Mouse (Mus musculus) midbrain, postnatal 0 days (tissue): ENCODE results near the gene Atp6v1fnb. TPM values are rescaled to one million over a fixed set of nuclear protein-coding genes. Genes with fewer than 3 reads are reported as not detected.

Experiments used
- ATAC-seq: fragments of 200-750 bp; cut with Nextera tagmentation; 2 replicates; pipeline ENCODE4 v1.8.0; 2017; ENCODE audit warnings: moderate number of reproducible peaks, mild to moderate bottlenecking, moderate TSS enrichment, moderate library complexity; ENCODE audit not compliant: low FRiP score
- DNase-seq: peaks from one replicate; pipeline ENCODE4 v3.0.0-alpha.2; 2015; ENCODE audit warnings: low spot score
- H3K27ac ChIP-seq: fragments of 300-500 bp; sonication (generic); 2 replicates; pipeline ENCODE4 v1.5.1; 2014; ENCODE audit warnings: low read depth, mild to moderate bottlenecking, low read length, mixed read lengths
- H3K27me3 ChIP-seq: fragments of 300-500 bp; sonication (generic); 2 replicates; pipeline ENCODE4 v1.6.1; 2014; ENCODE audit warnings: low read length, control low read depth, mixed read lengths; ENCODE audit not compliant: insufficient read depth
- H3K36me3 ChIP-seq: fragments of 300-500 bp; sonication (generic); 2 replicates; pipeline ENCODE4 v1.6.1; 2014; ENCODE audit warnings: low read length, control low read depth, mixed read lengths; ENCODE audit not compliant: insufficient read depth
- H3K4me1 ChIP-seq: fragments of 300-500 bp; sonication (generic); 2 replicates; pipeline ENCODE4 v1.6.1; 2014; ENCODE audit warnings: mild to moderate bottlenecking, control low read depth, antibody characterized with exemption, low read length, mixed read lengths; ENCODE audit not compliant: insufficient read depth
- H3K4me2 ChIP-seq: fragments of 300-500 bp; sonication (generic); 2 replicates; pipeline ENCODE4 v1.6.1; 2014; ENCODE audit warnings: low read depth, mild to moderate bottlenecking, low read length, mixed read lengths; ENCODE audit not compliant: poor library complexity, severe bottlenecking
- H3K4me3 ChIP-seq: fragments of 300-500 bp; sonication (generic); 2 replicates; pipeline ENCODE4 v1.5.1; 2014; ENCODE audit warnings: low read depth, mild to moderate bottlenecking, low read length, moderate library complexity
- H3K9ac ChIP-seq: fragments of 300-500 bp; sonication (generic); replicated peaks from 2 replicates; pipeline ENCODE4 v1.6.1; 2014; ENCODE audit warnings: mild to moderate bottlenecking, low read length, moderate library complexity, mixed read lengths; ENCODE audit not compliant: poor library complexity, severe bottlenecking
- H3K9me3 ChIP-seq: fragments of 300-500 bp; sonication (generic); 2 replicates; pipeline ENCODE4 v1.6.1; 2016; ENCODE audit warnings: low read length, control low read depth
- CTCF ChIP-seq: IDR thresholded peaks from 2 replicates; pipeline ENCODE4 v1.5.1; 2016; ENCODE audit warnings: antibody characterized with exemption, mild to moderate bottlenecking
- WGBS: fragments of 180-500 bp; shearing (Covaris S2); extraction: QIAGEN DNeasy Blood & Tissue Kit; methylation state at CpG from one replicate; pipeline ENCODE4 v1.1.7; 2014; 5-methylcytosine and 5-hydroxymethylcytosine counted together
- polyA plus RNA-seq: library from polyadenylated mRNA; unstranded; fragments of >200 nt; fragmentation: Nextera tagmentation; extraction: Ambion mirVana; gene quantifications from 2 replicates; pipeline ENCODE4 v1.2.1, GENCODE M21; 2015
- total RNA-seq: library from RNA; depleted of rRNA; stranded (reverse); fragments of >200 nt; gene quantifications from 2 replicates; pipeline ENCODE4 v1.2.3, GENCODE M21; 2014

Atp6v1fnb gene
- total and polyA plus RNA-seq, 2 experiments from 2014 or later = 0.32 TPM; not detected in 1

GRCm38 (mm10) chr6:29473941-29474691, 2.9 kb downstream of the Atp6v1fnb start:
- peak overlapping the region; percentile 37 for H3K4me3 ChIP-seq
- no peak overlapping the region for H3K27ac ChIP-seq

GRCm38 (mm10) chr6:29474736-29475135, 3.5 kb downstream of the Atp6v1fnb start:
- WGBS = 68% methylated on average over 2 of the region's 2 CpGs
- TF ChIP-seq CTCF = no peak
- ATAC-seq (no peak), DNase-seq (no peak)
- peaks cover 4% of the 10 kb centered on the region; the same call in 1 of the 2 replicates for H3K4me1 ChIP-seq
- H3K27ac ChIP-seq = no peak overlapping the region
- H3K36me3 ChIP-seq = peaks cover 15% of the 10 kb centered on the region
- no peaks in the 10 kb centered on the region for H3K27me3 ChIP-seq
- H3K9me3 ChIP-seq = no peaks in the 10 kb centered on the region
- H3K4me3 ChIP-seq = no peak overlapping the region
- peak overlapping the region; percentile 55; the same call in 1 of the 2 replicates for H3K4me2 ChIP-seq
- H3K9ac ChIP-seq = no peak overlapping the region

More at GRCm38 (mm10) chr6:29473941-29474691, 2.9 kb downstream of the Atp6v1fnb start:
- Histone ChIP-seq H3K9me3 (no peaks in the 10 kb centered on the region), H3K4me2 (peak overlapping the region; percentile 55), H3K36me3 (peaks cover 15% of the 10 kb centered on the region), H3K9ac (peak overlapping the region; percentile 42), H3K4me1 (peaks cover 5% of the 10 kb centered on the region; the same call in 1 of the 2 replicates), H3K27me3 (no peaks in the 10 kb centered on the region)
- DNase-seq (peak; percentile 69), ATAC-seq (peak; percentile 68)
- 6% methylated on average over 33 of the region's 33 CpGs for WGBS
- TF ChIP-seq CTCF = no peak

GRCm38 (mm10) chr6:29482691-29483090, 11.5 kb downstream of the Atp6v1fnb start:
- H3K9me3 ChIP-seq = no peaks in the 10 kb centered on the region
- H3K4me3 ChIP-seq = no peak overlapping the region
- 93% methylated on average over 13 of the region's 13 CpGs for WGBS
- TF ChIP-seq CTCF = no peak
- no peaks in the 10 kb centered on the region for H3K36me3 ChIP-seq
- no peaks in the 10 kb centered on the region for H3K4me1 ChIP-seq
- DNase-seq = no peak
- H3K4me2 ChIP-seq = no peak overlapping the region
- H3K27me3 ChIP-seq = peaks cover 17% of the 10 kb centered on the region; the same call in 1 of the 2 replicates
- H3K27ac ChIP-seq = no peak overlapping the region
- no peak overlapping the region for H3K9ac ChIP-seq
- no peak for ATAC-seq

GRCm38 (mm10) chr6:29484716-29485559, 13.7 kb downstream of the Atp6v1fnb start:
- no peaks in the 10 kb centered on the region for H3K4me1 ChIP-seq
- 8% methylated on average over 25 of the region's 26 CpGs for WGBS
- no peak overlapping the region for H3K9ac ChIP-seq
- peak; percentile 36 for ATAC-seq
- peak; percentile 91 for TF ChIP-seq CTCF
- H3K27ac ChIP-seq = no peak overlapping the region
- H3K4me2 ChIP-seq = peak overlapping the region; percentile 41
- peak; percentile 75 for DNase-seq
- H3K27me3 ChIP-seq = peaks cover 17% of the 10 kb centered on the region; the same call in 1 of the 2 replicates
- no peaks in the 10 kb centered on the region for H3K9me3 ChIP-seq
- H3K4me3 ChIP-seq = peak overlapping the region; percentile 18; the same call in 1 of the 2 replicates
- no peaks in the 10 kb centered on the region for H3K36me3 ChIP-seq

- Histone ChIP-seq H3K4me1 (no peaks in the 10 kb centered on the region), H3K4me3 (no peak overlapping the region), H3K27me3 (peaks cover 17% of the 10 kb centered on the region; the same call in 1 of the 2 replicates), H3K9ac (no peak overlapping the region), H3K36me3 (no peaks in the 10 kb centered on the region), H3K9me3 (no peaks in the 10 kb centered on the region), H3K4me2 (no peak overlapping the region), H3K27ac (no peak overlapping the region)
- 47% methylated on average over 2 of the region's 2 CpGs for WGBS
- TF ChIP-seq CTCF = no peak
- DNase-seq = no peak
- no peak for ATAC-seq
Observed at GRCm38 (mm10) chr6:29485951-29486350, 14.7 kb downstream of the Atp6v1fnb start.
